Mouse (Mus musculus) G1E (cell line): ENCODE results near the gene C9orf72.

Experiments used
- CTCF ChIP-seq: IDR thresholded peaks from 2 replicates; pipeline ENCODE4 v1.5.1; 2012; ENCODE audit warnings: low read depth, low read length, inconsistent platforms, mixed read lengths
- GATA1 ChIP-seq: IDR thresholded peaks from 2 replicates; pipeline ENCODE4 v1.6.1; 2012; ENCODE audit warnings: borderline replicate concordance, low read length, inconsistent platforms, mixed read lengths
- POLR2AphosphoS5 ChIP-seq: IDR thresholded peaks from 2 replicates; pipeline ENCODE4 v1.6.1; 2012; ENCODE audit warnings: low read depth, low read length, inconsistent platforms; ENCODE audit not compliant: insufficient replicate concordance

DNA sequence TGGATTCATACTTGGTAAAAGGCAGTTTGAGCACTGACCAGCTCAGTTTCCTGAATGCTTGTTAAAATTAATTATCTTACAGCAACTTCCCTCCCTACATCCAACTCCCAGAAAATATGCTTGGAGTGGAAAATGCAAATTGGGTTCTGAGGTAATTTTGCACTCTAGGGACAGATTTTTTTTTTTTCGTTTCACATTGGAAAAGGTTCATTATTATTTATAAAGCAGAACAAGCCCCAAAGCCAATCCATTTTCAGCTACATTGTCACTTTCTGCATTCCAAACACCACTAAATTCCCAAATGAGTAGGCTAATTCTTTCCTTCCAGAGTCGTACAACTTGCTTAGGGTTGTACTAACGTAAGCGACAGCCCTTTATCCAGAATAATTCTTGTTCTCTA lies 12.7 kb upstream of the C9orf72 start:
- TF ChIP-seq CTCF = no peak
- TF ChIP-seq GATA1 = no peak
- no peak for TF ChIP-seq POLR2AphosphoS5
